Mouse (Mus musculus) forebrain, embryonic 15.5 days (tissue): ENCODE results near the gene Ltbp2. TPM values are rescaled to one million over a fixed set of nuclear protein-coding genes. Genes with fewer than 3 reads are reported as not detected.

ENCODE experiments used
- ATAC-seq: fragments of 200-750 bp; cut with Nextera tagmentation; replicated peaks from 2 replicates; pipeline ENCODE4 v1.8.0; 2017; ENCODE audit warnings: mild to moderate bottlenecking, moderate TSS enrichment, moderate library complexity
- H3K27ac ChIP-seq: fragments of 300-500 bp; sonication (generic); replicated peaks from 2 replicates; pipeline ENCODE4 v1.5.1; 2015; ENCODE audit warnings: mild to moderate bottlenecking, inconsistent platforms
- H3K27me3 ChIP-seq: fragments of 300-500 bp; sonication (generic); 2 replicates; pipeline ENCODE4 v1.6.1; 2015; ENCODE audit warnings: inconsistent platforms
- H3K36me3 ChIP-seq: fragments of 300-500 bp; sonication (generic); 2 replicates; pipeline ENCODE4 v1.6.1; 2015; ENCODE audit warnings: mild to moderate bottlenecking, inconsistent platforms
- H3K4me1 ChIP-seq: fragments of 300-500 bp; sonication (generic); 2 replicates; pipeline ENCODE4 v1.6.1; 2015; ENCODE audit warnings: inconsistent platforms
- H3K4me2 ChIP-seq: fragments of 300-500 bp; sonication (generic); replicated peaks from 2 replicates; pipeline ENCODE4 v1.6.1; 2015; ENCODE audit warnings: mild to moderate bottlenecking, inconsistent platforms
- H3K4me3 ChIP-seq: fragments of 300-500 bp; sonication (generic); 2 replicates; pipeline ENCODE4 v1.5.1; 2015; ENCODE audit warnings: mild to moderate bottlenecking, inconsistent platforms
- H3K9ac ChIP-seq: fragments of 300-500 bp; sonication (generic); replicated peaks from 2 replicates; pipeline ENCODE4 v1.6.1; 2015; ENCODE audit warnings: mild to moderate bottlenecking, inconsistent platforms
- H3K9me3 ChIP-seq: fragments of 300-500 bp; sonication (generic); 2 replicates; pipeline ENCODE4 v1.6.1; 2016; ENCODE audit warnings: inconsistent platforms
- WGBS: fragments of 180-500 bp; shearing (Covaris S2); methylation state at CpG from one replicate; pipeline ENCODE4 v1.1.7; 2015; ENCODE audit warnings: mixed read lengths; 5-methylcytosine and 5-hydroxymethylcytosine counted together
- polyA plus RNA-seq: library from polyadenylated mRNA; unstranded; fragments of >200 nt; fragmentation: Nextera tagmentation; extraction: Ambion mirVana; gene quantifications from 2 replicates; pipeline ENCODE4 v1.2.1, GENCODE M21; 2015

Ltbp2 gene
- polyA plus RNA-seq, 1 experiment from 2014 or later = 0.15 TPM

GRCm38 (mm10) chr12:84810810-84811209 is 65.5 kb downstream of the Ltbp2 start:
- Histone ChIP-seq H3K4me2 (no peak overlapping the region), H3K4me1 (no peaks in the 10 kb centered on the region), H3K27me3 (no peaks in the 10 kb centered on the region), H3K36me3 (no peaks in the 10 kb centered on the region), H3K27ac (no peak overlapping the region), H3K9me3 (no peaks in the 10 kb centered on the region), H3K9ac (no peak overlapping the region), H3K4me3 (no peak overlapping the region)
- no peak for ATAC-seq
- 67% methylated on average over 1 of the region's 1 CpGs for WGBS

DNA sequence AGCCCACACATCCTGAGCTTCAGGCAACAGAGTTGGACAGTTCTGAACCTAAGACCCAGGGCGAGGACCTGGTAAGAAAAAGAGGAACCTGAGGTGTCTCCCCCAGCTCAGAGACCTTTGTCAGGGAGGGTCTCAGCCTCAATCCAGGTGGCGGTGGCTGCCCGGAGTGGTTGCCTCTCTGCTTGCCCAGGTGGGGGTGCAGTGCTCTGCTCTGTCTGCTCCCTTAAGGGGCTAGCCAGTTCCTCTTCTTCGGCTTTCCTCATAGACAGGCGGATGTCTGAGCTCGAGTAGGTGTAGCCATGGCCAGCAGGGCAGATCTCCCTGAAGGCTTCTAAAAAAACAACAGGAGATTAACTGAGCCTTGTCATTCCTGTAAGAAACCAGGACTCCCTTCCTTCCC is 67.3 kb downstream of the Ltbp2 start:
- 77% methylated on average over 6 of the region's 6 CpGs for WGBS

DNA sequence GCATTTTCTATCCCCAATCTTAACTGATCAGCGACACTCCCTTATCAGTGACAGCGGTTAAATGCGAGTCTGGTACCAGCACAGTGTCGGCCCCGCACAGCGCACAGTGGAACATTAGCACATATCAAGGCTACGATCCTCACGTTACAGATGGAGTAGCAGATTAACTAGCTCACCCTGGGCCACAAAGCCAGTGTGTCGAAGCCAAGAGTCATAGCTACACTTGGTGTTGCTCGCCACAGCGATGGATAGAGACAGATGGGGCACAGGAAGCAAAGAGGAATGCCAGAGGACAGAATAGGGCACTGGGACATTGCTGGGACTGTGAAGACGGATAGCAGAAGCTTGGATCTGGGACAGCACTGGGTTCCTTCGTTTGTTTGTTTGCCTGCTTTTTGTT is 69.0 kb downstream of the Ltbp2 start:
- Histone ChIP-seq H3K27ac (no peak overlapping the region), H3K9ac (no peak overlapping the region), H3K4me2 (no peak overlapping the region), H3K27me3 (no peaks in the 10 kb centered on the region), H3K4me1 (no peaks in the 10 kb centered on the region), H3K4me3 (no peak overlapping the region), H3K9me3 (no peaks in the 10 kb centered on the region), H3K36me3 (no peaks in the 10 kb centered on the region)
- WGBS = 79% methylated on average over 13 of the region's 13 CpGs
- no peak for ATAC-seq

More for the DNA sequence above, 67.3 kb downstream of the Ltbp2 start:
- Histone ChIP-seq H3K27ac (no peak overlapping the region), H3K4me2 (no peak overlapping the region), H3K36me3 (no peaks in the 10 kb centered on the region), H3K9ac (no peak overlapping the region), H3K4me3 (no peak overlapping the region), H3K9me3 (no peaks in the 10 kb centered on the region), H3K27me3 (no peaks in the 10 kb centered on the region), H3K4me1 (no peaks in the 10 kb centered on the region)
- ATAC-seq = no peak

DNA sequence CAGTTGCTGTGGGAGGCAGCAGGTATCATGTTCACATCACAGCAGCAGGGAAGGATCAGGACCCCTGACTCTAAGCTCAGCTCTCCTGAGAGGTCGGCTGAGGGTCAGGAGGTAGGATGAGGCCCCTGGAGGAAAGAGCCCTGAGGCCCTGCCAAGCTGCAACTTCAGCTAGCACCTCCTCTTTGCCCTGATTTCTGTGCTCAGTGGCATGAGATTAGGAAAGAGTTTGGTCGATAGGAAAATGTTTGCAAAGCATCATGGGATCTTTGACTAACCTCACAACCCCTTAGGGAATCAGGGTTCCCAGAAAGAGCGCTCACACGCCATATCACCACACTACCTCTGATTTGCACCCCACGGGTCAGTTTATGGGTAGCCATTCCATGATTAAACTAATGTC is 69.6 kb downstream of the Ltbp2 start:
- Histone ChIP-seq H3K4me3 (no peak overlapping the region), H3K36me3 (no peaks in the 10 kb centered on the region), H3K4me2 (no peak overlapping the region), H3K4me1 (no peaks in the 10 kb centered on the region), H3K9me3 (no peaks in the 10 kb centered on the region), H3K9ac (no peak overlapping the region), H3K27me3 (no peaks in the 10 kb centered on the region), H3K27ac (no peak overlapping the region)
- 67% methylated on average over 5 of the region's 5 CpGs for WGBS
- no peak for ATAC-seq

DNA sequence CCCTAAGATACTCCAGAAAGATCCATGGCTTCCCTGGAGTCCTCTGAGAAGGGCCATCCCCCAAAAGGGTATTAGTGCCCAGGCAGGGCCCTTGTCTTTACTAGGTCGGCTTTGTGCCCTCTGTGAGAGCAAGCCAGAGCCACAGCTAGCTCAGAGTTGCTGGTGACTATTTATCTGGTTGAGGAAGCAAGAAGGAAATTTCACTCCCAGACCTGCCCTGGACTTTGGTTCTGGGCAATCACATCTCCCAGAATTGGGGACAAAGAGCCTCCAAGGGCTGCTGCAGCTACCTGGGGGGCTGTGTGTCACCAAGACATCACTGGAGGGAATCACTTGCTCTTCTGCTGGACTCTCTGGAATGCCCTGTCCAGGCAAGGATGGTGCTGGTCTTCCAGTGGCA is 70.3 kb downstream of the Ltbp2 start:
- no peak overlapping the region for H3K4me3 ChIP-seq
- no peak overlapping the region for H3K27ac ChIP-seq
- WGBS = 73% methylated on average over 1 of the region's 1 CpGs
- no peaks in the 10 kb centered on the region for H3K27me3 ChIP-seq
- no peaks in the 10 kb centered on the region for H3K4me1 ChIP-seq
- no peaks in the 10 kb centered on the region for H3K9me3 ChIP-seq
- no peaks in the 10 kb centered on the region for H3K36me3 ChIP-seq
- ATAC-seq = no peak
- no peak overlapping the region for H3K9ac ChIP-seq
- H3K4me2 ChIP-seq = no peak overlapping the region

DNA sequence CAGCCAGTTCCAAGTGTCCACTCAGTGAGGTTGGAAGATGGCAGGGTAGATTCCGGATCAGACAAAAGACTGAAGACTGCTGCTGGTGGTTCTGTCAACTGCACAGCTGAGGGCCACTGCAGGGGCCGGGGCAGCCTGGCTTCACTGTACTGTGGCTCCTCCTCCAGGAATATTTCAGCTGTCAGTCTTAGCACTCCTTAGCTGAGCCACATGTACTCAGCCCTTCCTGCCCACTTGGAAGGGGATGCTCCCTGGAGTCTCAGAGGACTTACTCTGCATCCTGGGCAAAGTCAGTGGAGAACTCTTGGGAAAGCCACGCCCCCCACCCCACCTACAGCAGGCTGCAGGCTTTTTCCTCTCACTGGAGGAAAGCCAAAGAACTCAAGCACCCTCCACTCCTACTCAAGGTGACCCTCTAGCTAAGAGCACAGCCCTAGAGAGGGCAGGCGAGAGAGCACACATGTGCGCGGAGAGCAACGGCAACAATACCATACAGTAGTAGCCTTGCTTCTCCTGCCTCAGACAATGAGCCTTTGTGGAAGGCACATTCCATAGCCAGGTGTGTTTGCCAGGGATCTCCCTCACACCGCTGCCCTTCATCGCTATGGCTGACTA is 71.0 kb downstream of the Ltbp2 start:
- no peaks in the 10 kb centered on the region for H3K27me3 ChIP-seq
- H3K36me3 ChIP-seq = no peaks in the 10 kb centered on the region
- 77% methylated on average over 9 of the region's 9 CpGs for WGBS
- no peak overlapping the region for H3K9ac ChIP-seq
- H3K4me1 ChIP-seq = no peaks in the 10 kb centered on the region
- no peak overlapping the region for H3K27ac ChIP-seq
- H3K9me3 ChIP-seq = no peaks in the 10 kb centered on the region
- no peak for ATAC-seq
- no peak overlapping the region for H3K4me3 ChIP-seq
- H3K4me2 ChIP-seq = no peak overlapping the region

DNA sequence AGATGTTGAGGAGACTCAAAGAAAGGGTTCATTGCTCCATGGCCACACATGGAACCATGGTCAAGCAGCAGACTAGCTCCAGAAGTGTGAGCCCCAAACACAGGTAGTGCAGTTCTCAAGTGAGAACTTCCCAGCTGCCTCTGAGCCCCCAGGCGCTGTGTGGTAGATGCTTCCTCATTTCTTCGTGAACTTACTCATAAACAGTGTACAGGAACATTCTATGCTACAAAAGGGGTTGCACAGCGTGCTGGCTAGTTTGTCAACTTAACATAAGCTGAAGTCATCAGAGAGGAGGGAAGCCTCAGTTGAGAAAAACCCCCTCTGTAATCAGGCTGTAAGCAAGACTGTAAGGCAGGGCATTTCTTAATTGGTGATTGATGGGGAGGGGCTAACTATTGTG is 73.7 kb downstream of the Ltbp2 start:
- Histone ChIP-seq H3K27ac (no peak overlapping the region), H3K27me3 (no peaks in the 10 kb centered on the region), H3K4me1 (no peaks in the 10 kb centered on the region), H3K36me3 (no peaks in the 10 kb centered on the region), H3K4me3 (no peak overlapping the region), H3K4me2 (no peak overlapping the region), H3K9me3 (no peaks in the 10 kb centered on the region), H3K9ac (no peak overlapping the region)
- 79% methylated on average over 3 of the region's 3 CpGs for WGBS
- ATAC-seq = no peak

GRCm38 (mm10) chr12:84801532-84802110 is 74.7 kb downstream of the Ltbp2 start:
- H3K27me3 ChIP-seq = no peaks in the 10 kb centered on the region
- H3K9ac ChIP-seq = no peak overlapping the region
- whole genome bisulfite sequencing = 84% methylated on average over 13 of the region's 13 CpGs
- no peaks in the 10 kb centered on the region for H3K36me3 ChIP-seq
- no peak overlapping the region for H3K4me3 ChIP-seq
- no peak for ATAC-seq
- no peaks in the 10 kb centered on the region for H3K4me1 ChIP-seq
- H3K27ac ChIP-seq = no peak overlapping the region
- H3K9me3 ChIP-seq = no peaks in the 10 kb centered on the region
- no peak overlapping the region for H3K4me2 ChIP-seq

- no peak for ATAC-seq
- no peaks in the 10 kb centered on the region for H3K36me3 ChIP-seq
- no peaks in the 10 kb centered on the region for H3K4me1 ChIP-seq
- no peak overlapping the region for H3K4me2 ChIP-seq
- no peak overlapping the region for H3K4me3 ChIP-seq
- no peak overlapping the region for H3K9ac ChIP-seq
- H3K27ac ChIP-seq = no peak overlapping the region
- H3K27me3 ChIP-seq = no peaks in the 10 kb centered on the region
- no peaks in the 10 kb centered on the region for H3K9me3 ChIP-seq
- WGBS = 72% methylated on average over 4 of the region's 4 CpGs
These were observed 75.9 kb downstream of the Ltbp2 start for GRCm38 (mm10) chr12:84800419-84800818.

GRCm38 (mm10) chr12:84799086-84799485 is 77.2 kb downstream of the Ltbp2 start:
- no peaks in the 10 kb centered on the region for H3K9me3 ChIP-seq
- H3K36me3 ChIP-seq = no peaks in the 10 kb centered on the region
- no peak overlapping the region for H3K4me2 ChIP-seq
- no peak overlapping the region for H3K27ac ChIP-seq
- 92% methylated on average over 13 of the region's 13 CpGs for WGBS
- H3K4me3 ChIP-seq = no peak overlapping the region
- no peaks in the 10 kb centered on the region for H3K4me1 ChIP-seq
- no peak overlapping the region for H3K9ac ChIP-seq
- H3K27me3 ChIP-seq = no peaks in the 10 kb centered on the region
- no peak for ATAC-seq

- no peaks in the 10 kb centered on the region for H3K27me3 ChIP-seq
- H3K36me3 ChIP-seq = no peaks in the 10 kb centered on the region
- no peak overlapping the region for H3K4me3 ChIP-seq
- WGBS = 95% methylated on average over 8 of the region's 8 CpGs
- H3K27ac ChIP-seq = no peak overlapping the region
- no peak overlapping the region for H3K9ac ChIP-seq
- no peaks in the 10 kb centered on the region for H3K4me1 ChIP-seq
- no peaks in the 10 kb centered on the region for H3K9me3 ChIP-seq
- no peak for ATAC-seq
- no peak overlapping the region for H3K4me2 ChIP-seq
These were observed 81.7 kb downstream of the Ltbp2 start for GRCm38 (mm10) chr12:84794647-84795046.

- Histone ChIP-seq H3K9me3 (no peaks in the 10 kb centered on the region), H3K4me2 (no peak overlapping the region), H3K4me3 (no peak overlapping the region), H3K27ac (no peak overlapping the region), H3K27me3 (no peaks in the 10 kb centered on the region), H3K9ac (no peak overlapping the region), H3K36me3 (no peaks in the 10 kb centered on the region), H3K4me1 (no peaks in the 10 kb centered on the region)
- ATAC-seq = no peak
- 87% methylated on average over 4 of the region's 4 CpGs for WGBS
These were observed 83.7 kb downstream of the Ltbp2 start for GRCm38 (mm10) chr12:84792629-84793028.

DNA sequence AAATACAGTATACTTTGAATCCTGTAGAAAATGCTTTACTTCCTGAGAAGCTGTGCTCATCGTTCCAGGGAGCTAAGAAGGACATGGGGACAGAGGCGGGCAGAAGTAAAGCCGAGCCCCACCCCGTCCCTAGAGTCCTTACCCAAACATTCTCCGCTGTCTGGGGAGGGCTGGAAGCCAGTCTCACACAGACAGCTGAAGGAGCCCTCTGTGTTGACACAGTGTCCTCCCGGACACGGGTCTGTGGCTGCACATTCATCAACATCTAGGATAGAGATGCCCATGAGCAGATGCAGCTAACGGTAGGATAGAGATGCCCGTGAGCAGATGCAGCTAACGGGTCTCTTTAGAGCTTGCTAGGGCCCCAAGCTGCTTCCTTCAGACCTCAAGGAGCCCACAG is 85.5 kb downstream of the Ltbp2 start:
- 74% methylated on average over 10 of the region's 10 CpGs for WGBS
- Histone ChIP-seq H3K9me3 (no peaks in the 10 kb centered on the region), H3K4me2 (no peak overlapping the region), H3K27me3 (no peaks in the 10 kb centered on the region), H3K4me3 (no peak overlapping the region), H3K27ac (no peak overlapping the region), H3K36me3 (no peaks in the 10 kb centered on the region), H3K9ac (no peak overlapping the region), H3K4me1 (no peaks in the 10 kb centered on the region)
- ATAC-seq = no peak
